Mouse (Mus musculus): ENCODE results near the gene Abhd17c.

DNA sequence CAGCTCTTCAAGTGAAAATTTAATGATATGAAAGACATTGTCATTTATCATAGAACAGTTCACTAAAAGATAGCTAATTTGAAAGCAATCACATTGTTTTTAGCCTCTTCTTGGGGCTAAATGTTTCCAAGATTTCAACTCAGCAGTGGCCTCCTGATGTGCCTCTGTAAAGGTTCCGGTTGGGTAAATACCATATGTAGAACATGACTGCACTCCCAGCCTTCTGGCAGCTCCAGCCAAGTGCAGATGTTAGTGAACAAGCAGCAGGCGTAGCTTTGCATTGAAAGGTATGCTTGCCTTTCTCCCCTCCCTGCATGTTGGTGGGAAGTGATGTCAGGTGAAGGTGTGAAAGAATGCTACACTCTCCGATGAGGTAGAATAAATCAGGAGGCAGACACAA lies 36.9 kb downstream of the Abhd17c start:
- TF ChIP-seq GATA1 (IDR thresholded peaks at IDR 0.05; ENCODE audit: borderline replicate concordance, low read length) (no peak), FLI1 (IDR thresholded peaks at IDR 0.05; ENCODE audit: low read length) (no peak)
